Mouse (Mus musculus): ENCODE data around the gene Nfic. TPM values are rescaled to one million over a fixed set of nuclear protein-coding genes. Genes with fewer than 3 reads are reported as not detected.

Nfic gene
- polyA plus RNA-seq, 1 experiment from 2014 or later, result 106 TPM

DNA sequence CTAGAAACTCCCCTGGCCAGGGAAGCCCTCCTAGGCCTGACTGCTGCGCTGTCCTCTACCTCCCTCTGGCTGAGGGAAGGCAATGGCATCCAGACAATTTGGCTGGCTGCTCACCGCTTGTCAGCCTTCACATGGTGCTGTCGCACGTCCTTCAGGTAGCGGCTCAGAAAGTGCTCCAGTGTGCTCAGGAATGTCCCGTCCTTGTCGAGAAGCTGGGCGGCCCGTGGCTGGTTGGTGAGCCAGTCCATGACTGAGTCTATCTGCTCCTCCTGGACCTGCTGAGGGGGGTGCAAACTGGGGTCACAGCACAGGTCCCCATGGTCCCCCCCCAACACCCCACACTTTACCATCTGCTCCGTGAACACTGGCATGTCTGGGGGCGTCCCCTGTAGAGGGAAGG lies 32.6 kb upstream of the Nfic start:
- H3K9me3 ChIP-seq (ENCODE audit: control insufficient read depth, low read length), result no peaks in the 10 kb centered on the region
- no peak overlapping the region for H3K4me3 ChIP-seq (ENCODE audit: low read length)
- H3K27ac ChIP-seq (ENCODE audit: low read length), result no peak overlapping the region
- no peaks in the 10 kb centered on the region for H3K4me1 ChIP-seq (replicated peaks; ENCODE audit: control insufficient read depth, insufficient read depth, low read length)
- H3K27me3 ChIP-seq (ENCODE audit: control insufficient read depth, insufficient read depth, low read depth, low read length), result no peaks in the 10 kb centered on the region
- no peak overlapping the region for H3K9ac ChIP-seq (ENCODE audit: low read length)
- 65% methylated on average over 11 of the region's 11 CpGs for WGBS
- no peak for ATAC-seq (ENCODE audit: low read depth)
- H3K36me3 ChIP-seq (ENCODE audit: control insufficient read depth, insufficient read depth, low read length), result peaks cover 53% of the 10 kb centered on the region
- no peak overlapping the region for H3K4me2 ChIP-seq (ENCODE audit: low read depth, low read length)

DNA sequence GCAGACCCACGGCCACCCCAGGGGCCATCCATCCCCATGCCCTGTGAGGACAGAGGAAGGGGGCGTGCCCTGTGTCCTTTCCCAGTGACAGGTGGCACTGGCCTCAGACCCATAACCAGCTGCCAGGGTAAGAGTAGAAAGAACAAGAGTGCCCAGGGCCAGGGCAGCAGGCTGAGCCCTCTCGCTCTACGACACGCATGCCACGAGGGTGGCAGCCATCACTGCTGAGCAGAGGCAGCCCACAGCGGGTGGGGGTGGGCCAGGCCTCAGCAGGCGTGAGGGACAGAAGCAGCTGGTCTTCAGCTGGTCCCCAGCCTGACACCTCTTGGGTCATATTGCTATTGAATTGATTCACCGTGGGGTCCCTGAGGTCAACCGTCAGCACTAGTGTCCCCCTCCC lies 31.1 kb upstream of the Nfic start:
- ATAC-seq (ENCODE audit: low read depth), result no peak
- H3K4me1 ChIP-seq (replicated peaks; ENCODE audit: control insufficient read depth, insufficient read depth, low read length), result peaks cover 5% of the 10 kb centered on the region; the same call in 1 of the 2 replicates
- H3K27me3 ChIP-seq (ENCODE audit: control insufficient read depth, insufficient read depth, low read depth, low read length), result peaks cover 8% of the 10 kb centered on the region
- 88% methylated on average over 10 of the region's 10 CpGs for WGBS
- H3K27ac ChIP-seq (ENCODE audit: low read length), result no peak overlapping the region
- peaks cover 38% of the 10 kb centered on the region for H3K36me3 ChIP-seq (ENCODE audit: control insufficient read depth, insufficient read depth, low read length)
- no peak overlapping the region for H3K4me2 ChIP-seq (ENCODE audit: low read depth, low read length)
- no peaks in the 10 kb centered on the region for H3K9me3 ChIP-seq (ENCODE audit: control insufficient read depth, low read length)
- H3K9ac ChIP-seq (ENCODE audit: low read length), result no peak overlapping the region
- no peak overlapping the region for H3K4me3 ChIP-seq (ENCODE audit: low read length)

DNA sequence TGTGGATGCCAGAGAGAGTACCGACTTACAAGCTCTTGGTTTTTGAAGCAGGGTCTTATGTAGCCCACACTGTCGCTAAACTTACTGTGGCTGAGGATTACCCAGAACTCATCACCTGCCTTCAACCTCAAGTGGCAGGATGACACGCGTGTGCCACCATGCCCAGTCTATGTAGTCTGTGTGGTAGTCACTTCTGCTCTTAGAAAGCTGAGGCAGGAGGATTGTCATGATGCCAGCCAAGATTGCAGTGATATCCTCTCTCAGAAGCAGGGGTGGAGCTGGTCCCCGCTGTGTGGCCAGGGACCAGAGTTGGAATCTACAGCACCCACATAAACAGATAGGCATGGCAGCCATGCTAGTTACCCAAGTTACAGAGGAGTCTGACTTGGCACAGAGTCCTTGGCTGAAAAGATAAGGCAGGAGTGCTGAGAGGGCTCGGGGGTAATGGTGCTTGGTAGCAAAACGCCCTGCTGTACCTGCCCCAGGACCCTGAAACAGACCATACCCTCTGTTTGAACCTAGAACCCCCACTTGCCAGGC lies 30.1 kb upstream of the Nfic start:
- ATAC-seq (ENCODE audit: low read depth), result no peak
- no peak overlapping the region for H3K9ac ChIP-seq (ENCODE audit: low read length)
- 66% methylated on average over 7 of the region's 7 CpGs for WGBS

DNA sequence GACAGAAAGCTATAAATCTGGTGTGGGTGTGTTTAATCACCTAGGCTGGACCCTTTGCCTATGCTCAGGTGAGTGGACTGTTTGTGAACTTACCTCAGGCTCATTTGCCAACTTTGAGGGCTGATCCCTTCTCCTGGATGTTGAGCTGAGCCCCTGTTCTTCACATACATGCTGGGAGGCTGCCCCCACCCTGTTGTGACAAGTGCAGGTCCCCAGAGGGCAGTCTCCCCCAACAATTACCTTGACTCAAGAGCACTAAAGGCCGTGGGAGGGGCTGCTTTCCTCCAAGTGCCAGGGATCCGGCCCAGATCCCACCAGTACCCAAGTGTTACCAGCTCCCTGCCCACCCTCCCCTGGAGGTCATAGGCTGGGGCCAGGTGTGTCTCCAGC lies 29.6 kb upstream of the Nfic start:
- no peak overlapping the region for H3K4me2 ChIP-seq (ENCODE audit: low read depth, low read length)
- H3K9ac ChIP-seq (ENCODE audit: low read length), result no peak overlapping the region
- no peak for ATAC-seq (ENCODE audit: low read depth)
- H3K36me3 ChIP-seq (ENCODE audit: control insufficient read depth, insufficient read depth, low read length), result peaks cover 29% of the 10 kb centered on the region
- H3K27me3 ChIP-seq (ENCODE audit: control insufficient read depth, insufficient read depth, low read depth, low read length), result peaks cover 18% of the 10 kb centered on the region
- H3K4me3 ChIP-seq (ENCODE audit: low read length), result no peak overlapping the region
- no peaks in the 10 kb centered on the region for H3K9me3 ChIP-seq (ENCODE audit: control insufficient read depth, low read length)
- 13% methylated on average over 2 of the region's 2 CpGs for WGBS
- no peak overlapping the region for H3K27ac ChIP-seq (ENCODE audit: low read length)
- peaks cover 5% of the 10 kb centered on the region; the same call in 1 of the 2 replicates for H3K4me1 ChIP-seq (replicated peaks; ENCODE audit: control insufficient read depth, insufficient read depth, low read length)

More for the DNA sequence above, 30.1 kb upstream of the Nfic start:
- Histone ChIP-seq H3K27ac (ENCODE audit: low read length) (no peak overlapping the region), H3K4me1 (replicated peaks; ENCODE audit: control insufficient read depth, insufficient read depth, low read length) (peaks cover 5% of the 10 kb centered on the region; the same call in 1 of the 2 replicates), H3K9me3 (ENCODE audit: control insufficient read depth, low read length) (no peaks in the 10 kb centered on the region), H3K4me3 (ENCODE audit: low read length) (no peak overlapping the region), H3K27me3 (ENCODE audit: control insufficient read depth, insufficient read depth, low read depth, low read length) (peaks cover 15% of the 10 kb centered on the region), H3K4me2 (ENCODE audit: low read depth, low read length) (no peak overlapping the region), H3K36me3 (ENCODE audit: control insufficient read depth, insufficient read depth, low read length) (peaks cover 29% of the 10 kb centered on the region)

GRCm38 (mm10) chr10:81484441-81485059 lies 29.1 kb upstream of the Nfic start:
- Histone ChIP-seq H3K27me3 (ENCODE audit: control insufficient read depth, insufficient read depth, low read depth, low read length) (peaks cover 18% of the 10 kb centered on the region), H3K4me3 (ENCODE audit: low read length) (no peak overlapping the region), H3K36me3 (ENCODE audit: control insufficient read depth, insufficient read depth, low read length) (peaks cover 24% of the 10 kb centered on the region), H3K27ac (ENCODE audit: low read length) (no peak overlapping the region), H3K4me1 (replicated peaks; ENCODE audit: control insufficient read depth, insufficient read depth, low read length) (peaks cover 5% of the 10 kb centered on the region; the same call in 1 of the 2 replicates), H3K9me3 (ENCODE audit: control insufficient read depth, low read length) (no peaks in the 10 kb centered on the region), H3K4me2 (ENCODE audit: low read depth, low read length) (no peak overlapping the region), H3K9ac (ENCODE audit: low read length) (no peak overlapping the region)
- ATAC-seq (ENCODE audit: low read depth), result no peak
- WGBS, result 57% methylated on average over 6 of the region's 6 CpGs

DNA sequence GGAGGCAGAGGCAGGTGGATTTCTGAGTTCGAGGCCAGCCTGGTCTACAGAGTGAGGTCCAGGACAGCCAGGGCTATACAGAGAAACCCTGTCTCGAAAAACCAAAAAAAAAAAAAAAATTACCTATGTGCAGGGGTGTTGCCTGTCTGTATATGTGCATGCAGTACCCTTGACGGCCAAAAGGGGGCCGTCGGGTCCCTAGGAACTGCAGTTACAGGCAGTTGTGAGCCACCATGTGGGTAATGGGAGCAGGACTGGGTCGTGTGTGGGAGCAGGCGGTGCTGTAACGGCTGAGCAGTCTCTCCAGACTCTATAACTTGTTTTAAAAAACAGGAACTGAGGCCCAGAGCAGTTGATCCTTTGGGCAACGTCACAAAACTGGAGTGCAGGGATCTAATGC lies 28.5 kb upstream of the Nfic start:
- H3K4me1 ChIP-seq (replicated peaks; ENCODE audit: control insufficient read depth, insufficient read depth, low read length), result peaks cover 5% of the 10 kb centered on the region; the same call in 1 of the 2 replicates
- no peak overlapping the region for H3K4me3 ChIP-seq (ENCODE audit: low read length)
- H3K9ac ChIP-seq (ENCODE audit: low read length), result no peak overlapping the region
- ATAC-seq (ENCODE audit: low read depth), result no peak
- H3K4me2 ChIP-seq (ENCODE audit: low read depth, low read length), result no peak overlapping the region
- H3K9me3 ChIP-seq (ENCODE audit: control insufficient read depth, low read length), result no peaks in the 10 kb centered on the region
- no peak overlapping the region for H3K27ac ChIP-seq (ENCODE audit: low read length)
- WGBS, result 17% methylated on average over 9 of the region's 9 CpGs
- H3K27me3 ChIP-seq (ENCODE audit: control insufficient read depth, insufficient read depth, low read depth, low read length), result peaks cover 18% of the 10 kb centered on the region
- peaks cover 19% of the 10 kb centered on the region for H3K36me3 ChIP-seq (ENCODE audit: control insufficient read depth, insufficient read depth, low read length)

DNA sequence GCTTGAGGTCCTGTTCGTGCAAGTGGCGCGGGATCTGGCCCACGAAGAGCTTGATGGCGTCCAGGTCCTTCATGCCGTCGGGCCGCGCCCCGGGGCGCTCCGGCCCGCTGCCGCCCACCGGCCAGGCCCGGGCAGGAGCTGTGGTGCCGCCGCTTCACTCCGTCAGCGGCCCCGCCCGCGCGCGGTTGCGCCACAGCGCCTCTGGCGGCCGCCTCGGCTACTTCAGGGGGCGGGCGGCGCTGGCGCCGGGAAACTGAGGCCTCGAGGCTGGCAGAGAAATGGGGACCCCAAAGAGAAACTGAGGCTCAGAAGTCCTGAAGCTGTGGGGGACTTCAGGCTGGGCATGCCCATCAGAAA lies 27.1 kb upstream of the Nfic start, which contains the start of gene Celf5:
TSS of gene Celf5 (minus strand) at position 177 of the 357 bp plus-strand sequence.
- ATAC-seq (ENCODE audit: low read depth), result peak; percentile 62
- Histone ChIP-seq H3K27me3 (ENCODE audit: control insufficient read depth, insufficient read depth, low read depth, low read length) (peaks cover 18% of the 10 kb centered on the region), H3K4me3 (ENCODE audit: low read length) (peak within 1 kb of the TSS; percentile 53), H3K9me3 (ENCODE audit: control insufficient read depth, low read length) (no peaks in the 10 kb centered on the region), H3K4me2 (ENCODE audit: low read depth, low read length) (peak within 1 kb of the TSS; percentile 87), H3K4me1 (replicated peaks; ENCODE audit: control insufficient read depth, insufficient read depth, low read length) (peaks cover 5% of the 10 kb centered on the region; the same call in 1 of the 2 replicates), H3K9ac (ENCODE audit: low read length) (peak within 1 kb of the TSS; percentile 62), H3K36me3 (ENCODE audit: control insufficient read depth, insufficient read depth, low read length) (peaks cover 12% of the 10 kb centered on the region), H3K27ac (ENCODE audit: low read length) (no peak within 1 kb of the TSS)
- WGBS, result under 1% methylated on average over 35 of the region's 36 CpGs

DNA sequence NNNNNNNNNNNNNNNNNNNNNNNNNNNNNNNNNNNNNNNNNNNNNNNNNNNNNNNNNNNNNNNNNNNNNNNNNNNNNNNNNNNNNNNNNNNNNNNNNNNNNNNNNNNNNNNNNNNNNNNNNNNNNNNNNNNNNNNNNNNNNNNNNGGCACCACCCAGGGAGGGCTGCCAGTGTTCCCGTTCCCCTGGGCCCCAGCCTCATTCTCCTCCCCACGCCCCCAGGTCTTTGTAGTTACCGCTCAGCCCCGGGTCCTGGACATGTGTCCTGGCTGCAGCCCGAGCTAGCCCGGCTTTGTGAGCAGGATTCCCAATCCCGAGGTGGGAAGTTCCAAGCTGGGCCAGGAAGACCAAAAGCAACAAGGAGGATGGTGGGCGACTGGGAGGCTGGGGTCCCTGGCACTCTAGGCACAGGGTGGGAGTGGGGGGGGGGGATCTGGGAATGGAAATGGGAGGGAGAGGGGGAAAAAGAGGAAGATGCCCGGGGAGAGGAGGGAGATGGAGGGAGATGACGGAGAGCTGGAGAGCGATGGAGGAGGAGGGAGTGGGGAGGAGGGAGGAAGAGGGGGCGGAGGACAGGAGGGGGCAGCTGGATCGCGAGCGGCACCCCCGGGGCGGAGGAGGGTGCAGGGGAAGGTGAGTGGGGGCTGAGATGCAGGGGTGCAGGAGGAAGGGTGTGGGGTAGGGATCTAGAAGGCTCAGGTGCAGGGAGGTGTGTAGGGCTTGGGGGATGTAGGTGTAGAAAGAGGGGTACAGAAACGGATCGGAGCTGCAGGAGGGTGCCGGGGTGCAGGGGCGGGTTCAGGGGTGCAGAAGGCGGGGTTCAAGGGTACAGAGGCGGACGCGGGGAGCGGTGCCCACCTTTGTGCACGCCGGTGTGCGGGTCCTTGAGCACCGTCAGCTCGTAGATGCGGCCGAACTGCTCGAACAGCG lies 26.4 kb upstream of the Nfic start:
- no peak overlapping the region for H3K27ac ChIP-seq (ENCODE audit: low read length)
- H3K4me2 ChIP-seq (ENCODE audit: low read depth, low read length), result peak overlapping the region; percentile 87
- H3K4me3 ChIP-seq (ENCODE audit: low read length), result peak overlapping the region; percentile 53
- H3K9ac ChIP-seq (ENCODE audit: low read length), result peak overlapping the region; percentile 62
- H3K9me3 ChIP-seq (ENCODE audit: control insufficient read depth, low read length), result no peaks in the 10 kb centered on the region
- 5% methylated on average over 35 of the region's 35 CpGs for WGBS
- peaks cover 5% of the 10 kb centered on the region; the same call in 1 of the 2 replicates for H3K4me1 ChIP-seq (replicated peaks; ENCODE audit: control insufficient read depth, insufficient read depth, low read length)
- H3K27me3 ChIP-seq (ENCODE audit: control insufficient read depth, insufficient read depth, low read depth, low read length), result peaks cover 20% of the 10 kb centered on the region
- 0 out of 2 replicates have a peak, but pooled peaks have one; percentile 6 for ATAC-seq (ENCODE audit: low read depth)
- peaks cover 5% of the 10 kb centered on the region for H3K36me3 ChIP-seq (ENCODE audit: control insufficient read depth, insufficient read depth, low read length)

DNA sequence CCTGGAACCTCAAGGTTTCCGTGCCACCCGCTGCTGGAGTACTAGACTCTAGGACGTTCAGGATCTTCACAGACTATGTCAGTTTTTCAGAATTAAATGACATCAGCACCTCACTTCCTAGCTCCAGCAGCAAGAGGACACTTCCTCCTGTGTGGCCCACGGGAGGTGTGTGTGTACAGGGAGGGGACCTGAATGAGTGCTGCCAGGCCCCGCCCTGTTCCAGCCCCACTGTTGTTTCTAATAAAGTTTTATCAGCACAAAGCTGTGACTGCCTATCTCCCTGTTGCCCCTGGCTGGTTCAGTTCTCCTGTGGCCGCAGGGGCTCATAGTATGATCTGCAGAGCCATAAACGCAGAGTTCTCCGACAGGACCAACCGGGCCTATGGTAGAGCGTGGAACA lies 19.0 kb upstream of the Nfic start:
- Histone ChIP-seq H3K27me3 (ENCODE audit: control insufficient read depth, insufficient read depth, low read depth, low read length) (peaks cover 38% of the 10 kb centered on the region), H3K4me2 (ENCODE audit: low read depth, low read length) (no peak overlapping the region), H3K9ac (ENCODE audit: low read length) (no peak overlapping the region), H3K4me1 (replicated peaks; ENCODE audit: control insufficient read depth, insufficient read depth, low read length) (no peaks in the 10 kb centered on the region), H3K27ac (ENCODE audit: low read length) (no peak overlapping the region), H3K36me3 (ENCODE audit: control insufficient read depth, insufficient read depth, low read length) (no peaks in the 10 kb centered on the region), H3K4me3 (ENCODE audit: low read length) (no peak overlapping the region), H3K9me3 (ENCODE audit: control insufficient read depth, low read length) (no peaks in the 10 kb centered on the region)
- ATAC-seq (ENCODE audit: low read depth), result no peak
- WGBS, result 73% methylated on average over 10 of the region's 10 CpGs
